Mouse (Mus musculus) midbrain, embryonic 12.5 days (tissue): ENCODE data around the gene Kdm2b. TPM values are rescaled to one million over a fixed set of nuclear protein-coding genes. Genes with fewer than 3 reads are reported as not detected.

Experiments used
- ATAC-seq: fragments of 200-750 bp; cut with Nextera tagmentation; 2 replicates; pipeline ENCODE4 v1.8.0; 2017; ENCODE audit warnings: low read depth, moderate TSS enrichment, moderate library complexity; ENCODE audit not compliant: low FRiP score
- H3K27ac ChIP-seq: fragments of 300-500 bp; sonication (generic); replicated peaks from 2 replicates; pipeline ENCODE4 v1.5.1; 2016; ENCODE audit warnings: mild to moderate bottlenecking
- H3K27me3 ChIP-seq: fragments of 300-500 bp; sonication (generic); 2 replicates; pipeline ENCODE4 v1.6.1; 2016; ENCODE audit warnings: mild to moderate bottlenecking
- H3K36me3 ChIP-seq: fragments of 300-500 bp; sonication (generic); 2 replicates; pipeline ENCODE4 v1.6.1; 2016
- H3K4me1 ChIP-seq: fragments of 300-500 bp; sonication (generic); 2 replicates; pipeline ENCODE4 v1.6.1; 2016
- H3K4me2 ChIP-seq: fragments of 300-500 bp; sonication (generic); replicated peaks from 2 replicates; pipeline ENCODE4 v1.6.1; 2016; ENCODE audit warnings: mild to moderate bottlenecking, moderate library complexity
- H3K4me3 ChIP-seq: fragments of 300-500 bp; sonication (generic); 2 replicates; pipeline ENCODE4 v1.5.1; 2016; ENCODE audit warnings: mild to moderate bottlenecking
- H3K9ac ChIP-seq: fragments of 300-500 bp; sonication (generic); replicated peaks from 2 replicates; pipeline ENCODE4 v1.6.1; 2016; ENCODE audit warnings: mild to moderate bottlenecking, moderate library complexity
- H3K9me3 ChIP-seq: fragments of 300-500 bp; sonication (generic); 2 replicates; pipeline ENCODE4 v1.6.1; 2016; ENCODE audit warnings: mild to moderate bottlenecking
- WGBS: fragments of 180-500 bp; shearing (Covaris S2); methylation state at CpG from one replicate; pipeline ENCODE4 v1.1.7; 2016; 5-methylcytosine and 5-hydroxymethylcytosine counted together
- polyA plus RNA-seq: library from polyadenylated mRNA; unstranded; fragments of >200 nt; fragmentation: Nextera tagmentation; extraction: Ambion mirVana; gene quantifications from 2 replicates; pipeline ENCODE4 v1.2.1, GENCODE M21; 2016

Gene Kdm2b
- polyA plus RNA-seq, 1 experiment from 2014 or later, result 108 TPM

DNA sequence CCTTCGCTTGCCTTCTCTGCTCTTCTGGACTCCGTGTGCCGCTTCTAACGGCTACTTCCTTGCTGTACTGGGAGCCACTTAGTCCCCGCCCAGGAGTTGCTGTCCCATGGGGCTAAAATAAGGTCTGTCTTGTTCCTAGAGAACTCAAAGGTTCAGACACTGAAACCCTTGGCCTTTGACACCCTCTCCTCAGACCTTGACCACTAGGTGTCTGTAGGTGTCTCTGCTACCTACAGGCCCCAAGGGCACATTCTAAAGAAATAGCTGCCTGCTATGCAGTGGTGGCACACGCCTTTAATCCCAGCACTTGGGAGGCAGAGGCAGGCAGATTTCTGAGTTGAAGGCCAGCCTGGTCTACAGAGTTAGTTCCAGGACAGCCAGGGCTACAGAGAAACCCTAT is 73.5 kb downstream of the Kdm2b start:
- peaks cover 8% of the 10 kb centered on the region; the same call in 1 of the 2 replicates for H3K36me3 ChIP-seq
- no peak overlapping the region for H3K9ac ChIP-seq
- H3K27ac ChIP-seq, result no peak overlapping the region
- H3K27me3 ChIP-seq, result no peaks in the 10 kb centered on the region
- no peaks in the 10 kb centered on the region for H3K9me3 ChIP-seq
- H3K4me1 ChIP-seq, result no peaks in the 10 kb centered on the region
- no peak for ATAC-seq
- 95% methylated on average over 6 of the region's 6 CpGs for WGBS
- no peak overlapping the region for H3K4me2 ChIP-seq
- no peak overlapping the region for H3K4me3 ChIP-seq

DNA sequence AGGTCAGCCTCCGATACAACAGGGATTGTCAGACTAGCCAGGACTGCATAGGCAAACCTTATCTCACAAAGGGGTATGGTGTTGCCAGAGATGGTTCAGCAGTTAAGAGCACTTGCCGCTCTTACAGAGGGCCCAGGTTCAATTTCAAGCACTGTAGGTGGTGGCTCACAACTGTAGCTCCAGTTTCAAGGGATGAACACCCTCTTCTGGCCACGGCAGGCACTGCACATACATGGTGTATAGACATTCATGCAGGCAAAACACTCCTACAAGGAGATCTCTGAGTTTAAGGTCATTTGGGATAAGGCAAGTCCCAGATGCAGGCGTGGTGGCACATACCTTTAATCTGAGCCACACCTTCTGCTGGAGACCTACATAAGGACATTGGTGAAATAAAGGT is 76.8 kb downstream of the Kdm2b start:
- H3K4me3 ChIP-seq, result no peak overlapping the region
- H3K4me1 ChIP-seq, result no peaks in the 10 kb centered on the region
- no peaks in the 10 kb centered on the region for H3K9me3 ChIP-seq
- H3K4me2 ChIP-seq, result no peak overlapping the region
- no peak overlapping the region for H3K27ac ChIP-seq
- no peak for ATAC-seq
- peaks cover 8% of the 10 kb centered on the region; the same call in 1 of the 2 replicates for H3K36me3 ChIP-seq
- no peaks in the 10 kb centered on the region for H3K27me3 ChIP-seq
- H3K9ac ChIP-seq, result no peak overlapping the region
- 91% methylated on average over 4 of the region's 4 CpGs for WGBS

- H3K4me1 ChIP-seq, result no peaks in the 10 kb centered on the region
- no peak overlapping the region for H3K27ac ChIP-seq
- H3K9ac ChIP-seq, result no peak overlapping the region
- ATAC-seq, result no peak
- no peak overlapping the region for H3K4me3 ChIP-seq
- H3K36me3 ChIP-seq, result peaks cover 8% of the 10 kb centered on the region; the same call in 1 of the 2 replicates
- no peaks in the 10 kb centered on the region for H3K9me3 ChIP-seq
- WGBS, result 93% methylated on average over 18 of the region's 18 CpGs
- H3K4me2 ChIP-seq, result no peak overlapping the region
- no peaks in the 10 kb centered on the region for H3K27me3 ChIP-seq
Observed at GRCm38 (mm10) chr5:122909481-122909880, 80.1 kb downstream of the Kdm2b start.

GRCm38 (mm10) chr5:122908001-122908400 is 81.6 kb downstream of the Kdm2b start:
- H3K4me3 ChIP-seq, result no peak overlapping the region
- no peak overlapping the region for H3K9ac ChIP-seq
- H3K27me3 ChIP-seq, result no peaks in the 10 kb centered on the region
- no peak overlapping the region for H3K4me2 ChIP-seq
- WGBS, result 87% methylated on average over 2 of the region's 2 CpGs
- H3K27ac ChIP-seq, result no peak overlapping the region
- ATAC-seq, result no peak
- H3K9me3 ChIP-seq, result no peaks in the 10 kb centered on the region
- 0 out of 2 replicates have a peak, but pooled peaks cover 2% of the 10 kb centered on the region for H3K36me3 ChIP-seq
- no peaks in the 10 kb centered on the region for H3K4me1 ChIP-seq

- 82% methylated on average over 1 of the region's 1 CpGs for WGBS
- Histone ChIP-seq H3K27me3 (no peaks in the 10 kb centered on the region), H3K4me2 (no peak overlapping the region), H3K36me3 (no peaks in the 10 kb centered on the region), H3K4me3 (no peak overlapping the region), H3K9me3 (no peaks in the 10 kb centered on the region), H3K4me1 (no peaks in the 10 kb centered on the region), H3K9ac (no peak overlapping the region), H3K27ac (no peak overlapping the region)
- no peak for ATAC-seq
Observed at GRCm38 (mm10) chr5:122907182-122907581, 82.4 kb downstream of the Kdm2b start.

DNA sequence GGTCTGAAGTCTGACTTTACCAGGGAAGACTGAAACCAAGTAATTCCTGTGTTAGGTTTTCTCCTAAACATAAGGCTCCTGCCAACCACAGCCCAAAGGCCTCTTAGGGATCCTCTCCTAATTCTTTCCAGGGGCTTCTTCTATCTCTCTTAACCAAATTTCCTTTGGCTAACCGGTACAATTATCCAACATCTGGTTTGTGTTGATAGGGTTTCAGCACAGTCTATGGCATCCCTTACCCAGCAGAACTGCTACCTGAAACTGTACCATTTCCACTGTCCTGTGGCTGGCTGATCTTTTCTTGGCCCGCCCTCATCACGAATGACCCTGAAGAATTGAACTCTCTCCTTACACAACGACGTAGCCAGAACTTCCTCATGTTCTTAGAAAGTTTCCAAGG is 86.5 kb downstream of the Kdm2b start:
- ATAC-seq, result no peak
- Histone ChIP-seq H3K27ac (no peak overlapping the region), H3K36me3 (no peaks in the 10 kb centered on the region), H3K27me3 (no peaks in the 10 kb centered on the region), H3K4me1 (peaks cover 15% of the 10 kb centered on the region), H3K4me3 (no peak overlapping the region), H3K4me2 (no peak overlapping the region), H3K9ac (no peak overlapping the region), H3K9me3 (no peaks in the 10 kb centered on the region)
- WGBS, result 79% methylated on average over 5 of the region's 5 CpGs

DNA sequence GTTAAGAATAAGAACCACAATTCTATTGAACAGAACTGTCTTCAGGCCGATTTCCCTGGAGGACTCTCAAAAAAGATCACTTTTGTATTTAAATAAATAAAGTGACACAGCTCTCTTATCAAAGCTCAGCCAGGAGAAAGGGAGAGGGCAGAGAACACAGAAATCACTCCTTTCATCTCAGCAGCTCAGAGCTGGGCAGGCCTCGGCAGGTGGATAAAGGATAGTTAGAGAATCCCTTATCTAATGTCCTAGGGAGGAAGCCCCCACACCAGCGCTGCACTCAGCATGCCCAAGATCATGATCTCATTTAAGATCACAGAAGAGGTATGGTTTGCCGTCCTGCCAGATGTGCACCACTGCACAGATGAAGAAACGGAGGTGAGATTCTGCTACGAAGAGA is 87.4 kb downstream of the Kdm2b start:
- Histone ChIP-seq H3K9ac (no peak overlapping the region), H3K27ac (no peak overlapping the region), H3K36me3 (no peaks in the 10 kb centered on the region), H3K9me3 (no peaks in the 10 kb centered on the region), H3K4me3 (no peak overlapping the region), H3K4me1 (peaks cover 24% of the 10 kb centered on the region), H3K27me3 (no peaks in the 10 kb centered on the region), H3K4me2 (no peak overlapping the region)
- WGBS, result 76% methylated on average over 6 of the region's 6 CpGs
- ATAC-seq, result no peak

DNA sequence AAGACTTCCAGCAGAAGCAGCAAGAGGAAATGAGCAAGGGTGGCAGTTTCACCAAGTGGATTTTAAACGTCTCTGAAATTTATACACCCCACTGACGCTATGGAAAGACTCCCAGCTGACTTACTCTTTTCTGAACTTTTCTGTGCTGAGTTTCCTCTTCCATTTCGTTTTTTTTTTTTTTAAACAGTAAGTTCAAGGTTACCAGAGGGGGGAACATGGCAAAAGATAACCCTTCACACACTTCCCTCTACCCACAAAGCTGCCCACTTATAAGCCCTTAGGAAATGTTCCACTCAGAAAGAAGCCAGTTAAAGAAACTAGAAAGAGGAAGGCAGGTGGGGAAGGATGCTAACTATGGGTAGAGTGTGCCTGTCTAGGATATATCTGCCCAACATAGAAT is 88.0 kb downstream of the Kdm2b start:
- WGBS, result 62% methylated on average over 3 of the region's 3 CpGs
- Histone ChIP-seq H3K4me2 (no peak overlapping the region), H3K4me1 (peaks cover 27% of the 10 kb centered on the region), H3K36me3 (no peaks in the 10 kb centered on the region), H3K9ac (no peak overlapping the region), H3K27ac (no peak overlapping the region), H3K27me3 (no peaks in the 10 kb centered on the region), H3K4me3 (no peak overlapping the region), H3K9me3 (no peaks in the 10 kb centered on the region)
- no peak for ATAC-seq

- peak overlapping the region; percentile 97 for H3K4me3 ChIP-seq
- no peaks in the 10 kb centered on the region for H3K9me3 ChIP-seq
- H3K4me2 ChIP-seq, result peak overlapping the region; percentile 79
- H3K27ac ChIP-seq, result peak overlapping the region; percentile 94
- no peak for ATAC-seq
- H3K36me3 ChIP-seq, result no peaks in the 10 kb centered on the region
- no peaks in the 10 kb centered on the region for H3K27me3 ChIP-seq
- no peak overlapping the region; the same call in 1 of the 2 replicates for H3K9ac ChIP-seq
- 57% methylated on average over 11 of the region's 11 CpGs for WGBS
- peaks cover 27% of the 10 kb centered on the region for H3K4me1 ChIP-seq
Observed at GRCm38 (mm10) chr5:122901179-122901578, 88.4 kb downstream of the Kdm2b start.

GRCm38 (mm10) chr5:122900558-122901171 is 89.0 kb downstream of the Kdm2b start:
- H3K9me3 ChIP-seq, result no peaks in the 10 kb centered on the region
- ATAC-seq, result no peak; the same call in 1 of the 2 replicates
- H3K4me3 ChIP-seq, result peak overlapping the region; percentile 97
- peak overlapping the region; percentile 94 for H3K27ac ChIP-seq
- H3K4me2 ChIP-seq, result peak overlapping the region; percentile 79
- peaks cover 27% of the 10 kb centered on the region for H3K4me1 ChIP-seq
- peak overlapping the region; percentile 98 for H3K9ac ChIP-seq
- no peaks in the 10 kb centered on the region for H3K27me3 ChIP-seq
- WGBS, result 2% methylated on average over 31 of the region's 33 CpGs
- no peaks in the 10 kb centered on the region for H3K36me3 ChIP-seq

DNA sequence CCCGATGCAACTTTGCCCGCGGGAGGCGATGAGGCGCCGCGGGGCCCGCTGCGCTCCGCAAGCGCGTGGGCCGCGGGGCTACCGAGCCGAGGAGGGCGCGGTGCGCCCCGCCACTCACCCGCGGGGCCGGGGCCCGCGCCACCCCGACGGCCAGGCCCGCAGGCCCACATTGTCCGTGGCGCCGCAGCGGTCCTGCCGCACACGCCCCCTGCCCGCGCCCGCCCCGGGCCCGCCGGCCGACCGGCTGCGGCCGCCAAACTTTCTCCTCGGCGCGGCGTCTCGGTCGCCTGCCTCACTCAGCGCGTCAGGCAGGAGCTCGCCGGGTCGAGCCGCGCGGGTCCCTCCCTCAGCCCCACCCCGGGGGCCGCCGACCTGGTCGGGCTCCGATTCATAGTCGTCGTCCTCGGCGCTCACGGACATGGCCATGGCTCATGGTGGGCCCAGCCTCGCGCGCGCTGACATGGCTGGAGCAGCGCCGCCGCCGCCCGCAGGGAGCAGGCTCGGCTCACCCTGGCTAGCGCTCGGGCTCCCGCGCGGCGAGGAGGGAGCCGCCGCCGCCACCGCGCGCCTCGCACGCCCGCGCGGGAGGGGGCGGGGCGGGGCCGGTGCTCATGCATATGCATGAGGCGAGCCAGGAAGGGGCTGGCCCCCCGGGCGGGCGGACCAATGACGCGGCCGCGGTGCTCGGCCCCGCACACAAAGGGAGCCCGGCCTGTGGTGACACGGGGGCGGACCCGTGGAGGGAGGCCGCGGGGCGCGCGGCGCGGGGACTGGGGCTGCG is 89.7 kb downstream of the Kdm2b start:
- Histone ChIP-seq H3K4me3 (peak overlapping the region; percentile 97), H3K4me2 (peak overlapping the region; percentile 79), H3K36me3 (no peaks in the 10 kb centered on the region), H3K4me1 (peaks cover 30% of the 10 kb centered on the region), H3K27me3 (no peaks in the 10 kb centered on the region), H3K9me3 (no peaks in the 10 kb centered on the region), H3K27ac (peak overlapping the region; percentile 94), H3K9ac (peak overlapping the region; percentile 98)
- ATAC-seq, result peak; percentile 96
- WGBS, result under 1% methylated on average over 104 of the region's 120 CpGs

- no peak for ATAC-seq
- Histone ChIP-seq H3K27me3 (no peaks in the 10 kb centered on the region), H3K9ac (peak overlapping the region; percentile 98), H3K36me3 (no peaks in the 10 kb centered on the region), H3K4me3 (peak overlapping the region; percentile 97), H3K4me2 (peak overlapping the region; percentile 79), H3K4me1 (peaks cover 34% of the 10 kb centered on the region), H3K9me3 (no peaks in the 10 kb centered on the region), H3K27ac (peak overlapping the region; percentile 94)
- WGBS, result 4% methylated on average over 45 of the region's 45 CpGs
Observed at GRCm38 (mm10) chr5:122898963-122899776, 90.5 kb downstream of the Kdm2b start.
